Mouse (Mus musculus): Measurements from ENCODE around the gene Trim69.

GRCm38 (mm10) chr2:122156051-122156700, 4.3 kb upstream of the Trim69 start:
- TF ChIP-seq TAL1 (IDR thresholded peaks at IDR 0.05; ENCODE audit: low read length) (no peak), GATA1 (IDR thresholded peaks at IDR 0.05; ENCODE audit: low read length) (no peak)
